Mouse (Mus musculus) bone marrow macrophage, adult 2 months (primary cell): ENCODE results near the gene 1700016D06Rik.

Source experiments
- CTCF ChIP-seq: IDR thresholded peaks from 2 replicates; pipeline ENCODE4 v1.5.1; 2012; ENCODE audit warnings: low read depth, mild to moderate bottlenecking, low read length, moderate library complexity
- POLR2A ChIP-seq: IDR thresholded peaks from 2 replicates; pipeline ENCODE4 v1.6.1; 2012; ENCODE audit warnings: mild to moderate bottlenecking, low read depth, low read length, borderline replicate concordance

DNA sequence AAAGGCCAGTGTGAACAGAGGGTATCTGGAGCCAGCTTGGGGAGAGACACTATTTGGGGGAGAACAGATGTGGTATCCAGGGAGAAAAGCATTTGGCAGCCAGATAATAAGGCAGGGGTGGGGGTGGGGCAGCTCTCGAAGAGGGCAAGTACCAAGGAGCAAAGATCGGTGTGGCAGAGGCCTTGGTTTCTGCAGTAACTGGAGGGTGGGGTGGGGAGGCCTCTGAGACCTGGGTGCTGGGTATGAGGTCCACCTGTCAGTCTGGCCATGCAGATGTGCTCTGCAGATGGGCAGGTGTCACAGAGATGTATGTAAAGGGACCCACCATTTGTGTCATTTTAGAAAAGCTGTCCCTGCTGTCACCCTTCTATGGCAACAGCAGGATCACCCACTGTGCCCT, 8.0 kb upstream of the 1700016D06Rik start:
- TF ChIP-seq CTCF (no peak), POLR2A (no peak)
